Mouse (Mus musculus) heart, postnatal 0 days (tissue): Measurements from ENCODE around the gene Kctd6.

Source experiments
- CTCF ChIP-seq: IDR thresholded peaks from 2 replicates; pipeline ENCODE4 v1.5.1; 2016; ENCODE audit warnings: antibody characterized with exemption, control low read depth, low read depth
- EP300 ChIP-seq: IDR thresholded peaks from 2 replicates; pipeline ENCODE4 v1.6.1; 2016; ENCODE audit warnings: antibody characterized with exemption, low read depth

GRCm38 (mm10) chr14:8244211-8244611 is 30.3 kb downstream of the Kctd6 start:
- no peak for TF ChIP-seq CTCF
- TF ChIP-seq EP300: no peak
